Mouse (Mus musculus) forebrain, postnatal 0 days (tissue): ENCODE data around the gene Ltbp2. TPM values are rescaled to one million over a fixed set of nuclear protein-coding genes. Genes with fewer than 3 reads are reported as not detected.

Experiments used
- ATAC-seq: fragments of 200-750 bp; cut with Nextera tagmentation; 2 replicates; pipeline ENCODE4 v1.8.0; 2017; ENCODE audit warnings: mild to moderate bottlenecking, moderate library complexity
- DNase-seq: peaks from one replicate; pipeline ENCODE4 v3.0.0-alpha.2; 2015
- H3K27ac ChIP-seq: fragments of 300-500 bp; sonication (generic); 2 replicates; pipeline ENCODE4 v1.5.1; 2014; ENCODE audit warnings: low read depth, mild to moderate bottlenecking, antibody characterized with exemption, low read length, moderate library complexity, mixed read lengths
- H3K27me3 ChIP-seq: fragments of 300-500 bp; sonication (generic); 2 replicates; pipeline ENCODE4 v1.6.1; 2014; ENCODE audit warnings: mild to moderate bottlenecking, low read length, mixed read lengths; ENCODE audit not compliant: insufficient read depth
- H3K36me3 ChIP-seq: fragments of 300-500 bp; sonication (generic); 2 replicates; pipeline ENCODE4 v1.6.1; 2014; ENCODE audit warnings: mild to moderate bottlenecking, moderate library complexity; ENCODE audit not compliant: insufficient read depth
- H3K4me1 ChIP-seq: fragments of 300-500 bp; sonication (generic); 2 replicates; pipeline ENCODE4 v1.6.1; 2014; ENCODE audit warnings: antibody characterized with exemption; ENCODE audit not compliant: insufficient read depth
- H3K4me2 ChIP-seq: fragments of 300-500 bp; sonication (generic); 2 replicates; pipeline ENCODE4 v1.6.1; 2014; ENCODE audit warnings: low read depth, mild to moderate bottlenecking, moderate library complexity
- H3K4me3 ChIP-seq: fragments of 300-500 bp; sonication (generic); 2 replicates; pipeline ENCODE4 v1.5.1; 2014; ENCODE audit warnings: low read depth, low read length, mixed read lengths
- H3K9ac ChIP-seq: fragments of 300-500 bp; sonication (generic); 2 replicates; pipeline ENCODE4 v1.6.1; 2014; ENCODE audit warnings: mild to moderate bottlenecking
- H3K9me3 ChIP-seq: fragments of 300-500 bp; sonication (generic); 2 replicates; pipeline ENCODE4 v1.6.1; 2016; ENCODE audit warnings: low read length
- CTCF ChIP-seq: sonication (generic); IDR thresholded peaks from 2 replicates; pipeline ENCODE4 v1.5.1; 2016; ENCODE audit warnings: antibody characterized with exemption, control low read depth, low read depth
- WGBS: fragments of 180-500 bp; shearing (Covaris S2); extraction: QIAGEN DNeasy Blood & Tissue Kit; methylation state at CpG from one replicate; pipeline ENCODE4 v1.1.7; 2014; 5-methylcytosine and 5-hydroxymethylcytosine counted together
- polyA plus RNA-seq: library from polyadenylated mRNA; unstranded; fragments of >200 nt; fragmentation: Nextera tagmentation; extraction: Ambion mirVana; gene quantifications from 2 replicates; pipeline ENCODE4 v1.2.1, GENCODE M21; 2015
- total RNA-seq: library from RNA; depleted of rRNA; stranded (reverse); fragments of >200 nt; gene quantifications from 2 replicates; pipeline ENCODE4 v1.2.3, GENCODE M21; 2014

Ltbp2 gene
- total and polyA plus RNA-seq, 2 experiments from 2014 or later = 0.51 to 0.76 TPM

GRCm38 (mm10) chr12:84829109-84829724 is 47.1 kb downstream of the Ltbp2 start:
- H3K4me1 ChIP-seq = no peaks in the 10 kb centered on the region
- no peaks in the 10 kb centered on the region for H3K27me3 ChIP-seq
- no peak for TF ChIP-seq CTCF
- whole genome bisulfite sequencing = 82% methylated on average over 20 of the region's 20 CpGs
- no peak for ATAC-seq
- H3K36me3 ChIP-seq = no peaks in the 10 kb centered on the region
- no peak overlapping the region for H3K27ac ChIP-seq
- no peak overlapping the region for H3K9ac ChIP-seq
- H3K9me3 ChIP-seq = no peaks in the 10 kb centered on the region
- DNase-seq = no peak
- no peak overlapping the region for H3K4me2 ChIP-seq
- no peak overlapping the region for H3K4me3 ChIP-seq

- DNase-seq (no peak), ATAC-seq (no peak)
- Histone ChIP-seq H3K27ac (no peak overlapping the region), H3K9ac (no peak overlapping the region), H3K27me3 (no peaks in the 10 kb centered on the region), H3K36me3 (no peaks in the 10 kb centered on the region), H3K4me2 (no peak overlapping the region), H3K4me3 (no peak overlapping the region), H3K9me3 (no peaks in the 10 kb centered on the region), H3K4me1 (no peaks in the 10 kb centered on the region)
- TF ChIP-seq CTCF = no peak
- whole genome bisulfite sequencing = 52% methylated on average over 8 of the region's 8 CpGs
Measured at GRCm38 (mm10) chr12:84827384-84827933, 48.9 kb downstream of the Ltbp2 start.

- Histone ChIP-seq H3K9me3 (no peaks in the 10 kb centered on the region), H3K9ac (no peak overlapping the region), H3K4me3 (no peak overlapping the region), H3K4me1 (no peaks in the 10 kb centered on the region; the same call in 1 of the 2 replicates), H3K27ac (no peak overlapping the region), H3K36me3 (no peaks in the 10 kb centered on the region), H3K27me3 (no peaks in the 10 kb centered on the region), H3K4me2 (no peak overlapping the region)
- no peak for DNase-seq
- WGBS = 46% methylated on average over 5 of the region's 5 CpGs
- no peak for ATAC-seq
- TF ChIP-seq CTCF = no peak
Measured at GRCm38 (mm10) chr12:84824203-84824602, 52.1 kb downstream of the Ltbp2 start.

GRCm38 (mm10) chr12:84823601-84824000 is 52.7 kb downstream of the Ltbp2 start:
- no peak overlapping the region for H3K4me3 ChIP-seq
- no peak for ATAC-seq
- H3K27me3 ChIP-seq = no peaks in the 10 kb centered on the region
- H3K36me3 ChIP-seq = no peaks in the 10 kb centered on the region
- no peak for DNase-seq
- H3K9ac ChIP-seq = no peak overlapping the region
- 66% methylated on average over 7 of the region's 7 CpGs for WGBS
- no peaks in the 10 kb centered on the region for H3K9me3 ChIP-seq
- H3K27ac ChIP-seq = no peak overlapping the region
- no peak overlapping the region for H3K4me2 ChIP-seq
- H3K4me1 ChIP-seq = no peaks in the 10 kb centered on the region; the same call in 1 of the 2 replicates
- no peak for TF ChIP-seq CTCF

- ATAC-seq (peak; percentile 89), DNase-seq (peak; percentile 81)
- 64% methylated on average over 13 of the region's 13 CpGs for WGBS
- Histone ChIP-seq H3K4me2 (no peak overlapping the region), H3K36me3 (no peaks in the 10 kb centered on the region), H3K4me3 (no peak overlapping the region), H3K9ac (no peak overlapping the region), H3K27me3 (no peaks in the 10 kb centered on the region), H3K9me3 (no peaks in the 10 kb centered on the region), H3K27ac (peak overlapping the region; percentile 62), H3K4me1 (no peaks in the 10 kb centered on the region; the same call in 1 of the 2 replicates)
- no peak for TF ChIP-seq CTCF
Measured at GRCm38 (mm10) chr12:84819236-84820168, 56.8 kb downstream of the Ltbp2 start.

DNA sequence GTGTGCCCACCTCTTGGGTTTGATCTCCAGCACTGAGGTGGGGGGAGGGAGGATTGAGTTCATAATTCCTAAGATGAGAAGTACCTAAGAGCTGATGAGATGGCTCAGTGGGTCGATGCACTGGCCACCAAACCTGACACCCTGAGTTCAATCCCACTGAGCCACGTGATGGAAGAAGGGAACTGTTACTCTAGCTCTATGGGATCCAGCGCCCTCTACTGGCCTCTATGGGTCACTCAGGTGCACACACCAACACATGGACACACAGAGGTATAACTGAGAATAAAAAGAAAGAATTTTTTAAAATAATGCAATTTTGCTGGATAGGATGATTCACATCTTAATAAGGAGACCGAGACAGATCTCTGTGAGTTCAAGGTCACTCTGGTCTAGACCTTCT is 57.8 kb downstream of the Ltbp2 start:
- Histone ChIP-seq H3K4me2 (no peak overlapping the region), H3K4me1 (no peaks in the 10 kb centered on the region; the same call in 1 of the 2 replicates), H3K27me3 (no peaks in the 10 kb centered on the region), H3K4me3 (no peak overlapping the region), H3K9ac (no peak overlapping the region), H3K36me3 (no peaks in the 10 kb centered on the region), H3K9me3 (no peaks in the 10 kb centered on the region), H3K27ac (no peak overlapping the region)
- peak; percentile 24; the same call in 1 of the 2 replicates for TF ChIP-seq CTCF
- ATAC-seq = no peak
- 61% methylated on average over 4 of the region's 4 CpGs for WGBS
- DNase-seq = no peak
